Mouse (Mus musculus): ENCODE measurements around the gene Zfp609. TPM values are rescaled to one million over a fixed set of nuclear protein-coding genes. Genes with fewer than 3 reads are reported as not detected.

Gene Zfp609
- polyA plus RNA-seq, 1 experiment from 2014 or later, result 12.5 TPM

DNA sequence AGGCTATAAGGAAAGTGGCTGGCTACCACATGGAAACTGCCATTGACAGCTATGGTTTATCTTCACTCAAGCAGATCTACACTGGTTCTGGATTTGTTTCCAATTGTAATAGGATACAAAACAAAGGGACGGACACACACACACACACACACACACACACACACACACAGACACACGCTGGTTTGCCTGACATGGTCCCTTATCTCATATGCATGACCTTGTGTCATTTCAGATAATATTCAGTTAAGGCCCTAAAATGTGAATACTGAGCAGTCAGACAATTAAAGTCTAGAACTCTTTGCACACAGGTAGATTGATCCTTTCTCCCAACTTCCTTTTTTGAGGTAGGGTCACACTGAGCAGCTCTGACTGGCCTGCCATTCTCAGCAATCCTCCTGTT lies 80.9 kb downstream of the Zfp609 start:
- WGBS, result 84% methylated on average over 2 of the region's 2 CpGs
- Histone ChIP-seq H3K4me2 (replicated peaks; ENCODE audit: low read depth, low read length) (no peak overlapping the region), H3K4me3 (ENCODE audit: low read depth, low read length) (no peak overlapping the region), H3K9ac (ENCODE audit: low read depth, low read length) (no peak overlapping the region), H3K36me3 (ENCODE audit: control insufficient read depth, insufficient read depth, low read length) (no peaks in the 10 kb centered on the region), H3K9me3 (ENCODE audit: control insufficient read depth, low read length) (no peaks in the 10 kb centered on the region), H3K4me1 (replicated peaks; ENCODE audit: control insufficient read depth, insufficient read depth, low read length) (peaks cover 10% of the 10 kb centered on the region), H3K27ac (ENCODE audit: low read depth, low read length) (no peak overlapping the region), H3K27me3 (ENCODE audit: control insufficient read depth, insufficient read depth, low read length) (no peaks in the 10 kb centered on the region)
- DNase-seq (ENCODE audit: low spot score), result no peak
- ATAC-seq (ENCODE audit: low FRiP score), result no peak

DNA sequence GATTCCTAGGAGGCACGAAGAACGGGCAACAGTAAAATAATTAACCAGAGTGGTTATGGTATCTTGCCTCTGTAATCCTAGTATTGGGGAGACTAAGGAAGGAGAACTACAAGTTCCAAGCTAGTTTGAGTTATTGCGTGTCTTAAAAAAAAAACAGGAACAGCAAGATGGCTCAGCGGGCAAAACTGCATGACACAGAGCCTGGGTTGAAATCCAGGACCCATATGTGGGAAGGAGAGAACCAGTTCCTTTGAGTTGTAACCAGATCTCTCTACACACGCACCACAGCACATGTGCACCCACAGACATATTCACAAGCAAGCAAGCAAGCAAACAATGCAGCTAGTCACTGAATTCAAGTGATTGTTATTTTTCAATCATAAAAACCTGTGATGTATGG lies 81.9 kb downstream of the Zfp609 start:
- 77% methylated on average over 5 of the region's 5 CpGs for WGBS
- no peak overlapping the region for H3K4me3 ChIP-seq (ENCODE audit: low read depth, low read length)
- peak overlapping the region; percentile 65 for H3K27ac ChIP-seq (ENCODE audit: low read depth, low read length)
- peaks cover 10% of the 10 kb centered on the region for H3K4me1 ChIP-seq (replicated peaks; ENCODE audit: control insufficient read depth, insufficient read depth, low read length)
- ATAC-seq (ENCODE audit: low FRiP score) (no peak), DNase-seq (ENCODE audit: low spot score) (no peak)
- H3K9me3 ChIP-seq (ENCODE audit: control insufficient read depth, low read length), result no peaks in the 10 kb centered on the region
- H3K9ac ChIP-seq (ENCODE audit: low read depth, low read length), result no peak overlapping the region
- H3K36me3 ChIP-seq (ENCODE audit: control insufficient read depth, insufficient read depth, low read length), result no peaks in the 10 kb centered on the region
- H3K27me3 ChIP-seq (ENCODE audit: control insufficient read depth, insufficient read depth, low read length), result no peaks in the 10 kb centered on the region
- no peak overlapping the region for H3K4me2 ChIP-seq (replicated peaks; ENCODE audit: low read depth, low read length)

DNA sequence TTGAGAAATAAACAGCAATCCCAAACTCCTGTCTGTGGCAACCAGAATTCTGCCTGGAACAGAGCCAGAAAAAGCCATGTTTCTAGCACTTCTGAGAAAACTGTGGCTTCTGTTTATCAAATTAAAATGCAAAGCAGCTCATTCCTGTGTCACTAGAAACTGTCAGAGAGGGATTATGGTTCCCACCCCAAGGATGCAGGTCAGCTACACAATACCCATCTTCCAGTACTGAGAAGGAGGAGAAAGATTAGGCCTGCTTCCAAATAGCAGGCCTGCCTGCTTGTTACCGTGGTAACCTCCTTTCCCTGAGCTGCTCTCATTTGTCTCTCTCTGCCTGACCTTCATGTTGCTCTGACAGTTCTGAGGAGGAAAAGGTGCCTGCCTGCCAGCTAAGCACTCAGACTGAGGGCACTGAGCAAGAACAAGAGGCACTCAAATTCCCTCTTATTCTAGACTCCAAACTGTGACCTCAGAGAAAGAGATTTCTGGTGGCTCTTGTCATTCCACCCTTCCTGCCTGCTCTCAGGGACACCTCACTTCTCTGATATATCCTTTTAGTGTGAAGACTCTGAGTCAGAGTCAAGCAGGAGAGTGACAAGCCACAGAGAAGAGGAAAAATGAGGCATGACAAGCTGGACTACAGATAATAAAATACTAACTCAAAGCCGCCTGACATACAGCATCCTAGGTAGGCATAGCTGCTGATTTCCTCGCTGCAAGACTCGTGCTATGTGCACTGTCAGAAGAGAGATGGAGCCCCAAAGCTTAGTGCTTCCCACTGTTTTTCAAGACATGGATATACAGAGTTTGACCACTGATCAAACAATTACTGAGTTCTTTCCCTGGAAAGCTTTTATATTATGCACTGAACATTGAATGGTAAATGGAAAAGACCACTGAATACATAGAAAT lies 82.9 kb downstream of the Zfp609 start:
- H3K9me3 ChIP-seq (ENCODE audit: control insufficient read depth, low read length), result no peaks in the 10 kb centered on the region
- no peaks in the 10 kb centered on the region for H3K36me3 ChIP-seq (ENCODE audit: control insufficient read depth, insufficient read depth, low read length)
- H3K4me3 ChIP-seq (ENCODE audit: low read depth, low read length), result no peak overlapping the region
- 46% methylated on average over 4 of the region's 4 CpGs for WGBS
- no peaks in the 10 kb centered on the region for H3K27me3 ChIP-seq (ENCODE audit: control insufficient read depth, insufficient read depth, low read length)
- DNase-seq (ENCODE audit: low spot score) (peak; percentile 59), ATAC-seq (ENCODE audit: low FRiP score) (peak; percentile 80; the same call in 1 of the 2 replicates)
- H3K9ac ChIP-seq (ENCODE audit: low read depth, low read length), result no peak overlapping the region
- H3K4me2 ChIP-seq (replicated peaks; ENCODE audit: low read depth, low read length), result no peak overlapping the region
- peak overlapping the region; percentile 65 for H3K27ac ChIP-seq (ENCODE audit: low read depth, low read length)
- H3K4me1 ChIP-seq (replicated peaks; ENCODE audit: control insufficient read depth, insufficient read depth, low read length), result peaks cover 10% of the 10 kb centered on the region

DNA sequence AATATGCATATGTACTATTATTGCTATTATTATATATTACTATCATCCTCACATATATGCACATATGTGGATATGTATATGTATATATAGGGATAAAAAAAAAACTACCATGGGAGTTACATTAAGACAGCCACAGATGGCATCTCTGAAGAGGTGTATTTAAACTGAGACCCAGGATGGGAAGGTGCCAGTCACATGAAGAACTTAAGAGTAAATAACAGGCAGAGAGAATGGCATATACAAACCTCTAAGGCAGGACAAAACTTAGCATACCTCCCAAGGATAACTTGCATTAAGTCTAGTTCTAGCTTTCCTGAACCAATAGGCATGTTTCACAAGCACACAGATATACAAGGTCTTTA lies 83.6 kb downstream of the Zfp609 start:
- Histone ChIP-seq H3K4me2 (replicated peaks; ENCODE audit: low read depth, low read length) (no peak overlapping the region), H3K9me3 (ENCODE audit: control insufficient read depth, low read length) (no peaks in the 10 kb centered on the region), H3K36me3 (ENCODE audit: control insufficient read depth, insufficient read depth, low read length) (no peaks in the 10 kb centered on the region), H3K4me3 (ENCODE audit: low read depth, low read length) (no peak overlapping the region), H3K4me1 (replicated peaks; ENCODE audit: control insufficient read depth, insufficient read depth, low read length) (peaks cover 10% of the 10 kb centered on the region), H3K27me3 (ENCODE audit: control insufficient read depth, insufficient read depth, low read length) (no peaks in the 10 kb centered on the region), H3K9ac (ENCODE audit: low read depth, low read length) (no peak overlapping the region), H3K27ac (ENCODE audit: low read depth, low read length) (peak overlapping the region; percentile 65)
- 0 out of 2 replicates have a peak, but pooled peaks have one; percentile 4 for ATAC-seq (ENCODE audit: low FRiP score)
- no peak for DNase-seq (ENCODE audit: low spot score)

DNA sequence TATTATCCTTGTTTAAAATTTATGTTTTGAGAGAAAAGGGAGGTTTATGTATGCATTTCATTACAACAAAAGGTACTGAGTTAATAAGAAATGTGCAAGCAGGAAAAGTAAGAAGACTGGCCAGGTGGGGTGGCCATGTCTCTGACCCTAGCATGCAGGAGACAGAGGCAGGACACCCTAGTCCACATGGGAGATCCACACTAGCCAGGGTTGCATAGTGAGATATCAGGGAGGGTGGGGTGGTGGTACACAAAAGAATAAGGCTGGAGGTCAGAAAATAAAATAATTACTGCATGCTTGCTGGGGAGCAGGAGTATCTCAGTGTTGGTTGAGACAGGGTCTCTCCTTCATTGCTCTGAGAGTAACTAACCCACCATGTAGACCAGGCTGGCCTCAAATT lies 84.0 kb downstream of the Zfp609 start:
- H3K9ac ChIP-seq (ENCODE audit: low read depth, low read length), result no peak overlapping the region
- H3K27me3 ChIP-seq (ENCODE audit: control insufficient read depth, insufficient read depth, low read length), result no peaks in the 10 kb centered on the region
- no peak overlapping the region for H3K4me2 ChIP-seq (replicated peaks; ENCODE audit: low read depth, low read length)
- no peaks in the 10 kb centered on the region for H3K36me3 ChIP-seq (ENCODE audit: control insufficient read depth, insufficient read depth, low read length)
- ATAC-seq (ENCODE audit: low FRiP score), result no peak
- H3K9me3 ChIP-seq (ENCODE audit: control insufficient read depth, low read length), result no peaks in the 10 kb centered on the region
- H3K4me1 ChIP-seq (replicated peaks; ENCODE audit: control insufficient read depth, insufficient read depth, low read length), result peaks cover 10% of the 10 kb centered on the region
- H3K27ac ChIP-seq (ENCODE audit: low read depth, low read length), result no peak overlapping the region; the same call in 1 of the 2 replicates
- DNase-seq (ENCODE audit: low spot score), result no peak
- no peak overlapping the region for H3K4me3 ChIP-seq (ENCODE audit: low read depth, low read length)

DNA sequence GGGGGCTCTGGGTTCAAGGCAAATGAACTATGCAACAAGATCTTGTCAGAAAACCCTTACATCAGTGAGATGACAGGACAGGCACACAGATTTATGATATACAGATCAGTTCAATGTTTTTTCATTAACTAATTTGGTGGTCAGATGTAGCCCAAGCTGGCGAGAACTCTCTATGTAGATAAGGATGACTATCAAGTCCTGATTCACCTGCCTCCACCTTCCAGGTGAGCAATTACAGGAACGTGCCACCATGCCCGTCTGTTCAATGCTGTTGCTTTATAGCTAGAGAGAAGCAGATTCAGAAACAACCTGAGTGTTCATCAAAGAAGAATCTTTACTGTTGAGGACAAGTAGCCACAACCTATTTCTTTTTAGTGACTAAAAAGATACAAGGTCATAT lies 84.6 kb downstream of the Zfp609 start:
- H3K4me1 ChIP-seq (replicated peaks; ENCODE audit: control insufficient read depth, insufficient read depth, low read length), result peaks cover 10% of the 10 kb centered on the region
- H3K9me3 ChIP-seq (ENCODE audit: control insufficient read depth, low read length), result no peaks in the 10 kb centered on the region
- no peak overlapping the region for H3K4me3 ChIP-seq (ENCODE audit: low read depth, low read length)
- H3K4me2 ChIP-seq (replicated peaks; ENCODE audit: low read depth, low read length), result no peak overlapping the region
- DNase-seq (ENCODE audit: low spot score) (no peak), ATAC-seq (ENCODE audit: low FRiP score) (no peak)
- no peaks in the 10 kb centered on the region for H3K36me3 ChIP-seq (ENCODE audit: control insufficient read depth, insufficient read depth, low read length)
- WGBS, result 93% methylated on average over 3 of the region's 3 CpGs
- H3K9ac ChIP-seq (ENCODE audit: low read depth, low read length), result no peak overlapping the region
- H3K27ac ChIP-seq (ENCODE audit: low read depth, low read length), result no peak overlapping the region
- no peaks in the 10 kb centered on the region for H3K27me3 ChIP-seq (ENCODE audit: control insufficient read depth, insufficient read depth, low read length)

DNA sequence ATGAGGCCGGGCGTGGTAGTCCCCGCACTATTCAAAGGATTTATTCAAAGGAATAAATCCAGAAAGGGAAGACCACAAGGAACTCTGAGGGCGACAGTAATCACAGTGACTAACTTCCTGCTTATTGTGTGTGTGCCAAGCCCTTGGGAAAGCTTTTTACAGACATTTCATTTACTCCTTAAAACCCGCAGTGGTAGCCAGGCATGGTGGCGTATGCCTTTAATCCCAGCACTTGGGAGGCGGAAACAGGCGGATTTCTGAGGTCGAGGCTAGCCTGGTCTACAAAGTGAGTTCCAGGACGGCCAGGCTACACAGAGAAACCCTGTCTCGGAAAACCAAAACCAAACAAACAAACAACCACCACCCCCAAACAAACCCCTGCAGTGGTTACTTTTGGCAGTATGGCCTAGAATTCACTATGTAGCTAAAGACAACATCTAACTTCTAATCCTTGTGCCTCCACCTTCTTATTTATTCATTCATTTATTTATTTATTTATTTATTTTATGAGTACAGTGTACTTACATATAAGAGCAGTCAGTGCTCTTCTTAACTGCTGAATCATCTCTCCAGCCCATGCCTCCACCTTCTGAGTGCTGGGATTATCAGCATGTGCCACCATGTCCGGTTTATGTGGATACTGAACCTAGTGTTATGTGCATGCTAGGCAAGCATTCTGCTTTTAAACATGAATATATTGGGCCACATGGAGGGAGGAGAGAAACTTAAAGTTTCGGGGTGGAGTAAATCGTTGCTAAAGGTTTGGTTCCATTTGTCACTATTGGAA lies 86.1 kb downstream of the Zfp609 start:
- Histone ChIP-seq H3K4me2 (replicated peaks; ENCODE audit: low read depth, low read length) (no peak overlapping the region), H3K9ac (ENCODE audit: low read depth, low read length) (no peak overlapping the region), H3K27me3 (ENCODE audit: control insufficient read depth, insufficient read depth, low read length) (no peaks in the 10 kb centered on the region), H3K4me3 (ENCODE audit: low read depth, low read length) (no peak overlapping the region), H3K36me3 (ENCODE audit: control insufficient read depth, insufficient read depth, low read length) (no peaks in the 10 kb centered on the region), H3K9me3 (ENCODE audit: control insufficient read depth, low read length) (no peaks in the 10 kb centered on the region), H3K27ac (ENCODE audit: low read depth, low read length) (no peak overlapping the region), H3K4me1 (replicated peaks; ENCODE audit: control insufficient read depth, insufficient read depth, low read length) (peaks cover 10% of the 10 kb centered on the region)
- no peak for DNase-seq (ENCODE audit: low spot score)
- 92% methylated on average over 14 of the region's 14 CpGs for WGBS
- no peak for ATAC-seq (ENCODE audit: low FRiP score)

DNA sequence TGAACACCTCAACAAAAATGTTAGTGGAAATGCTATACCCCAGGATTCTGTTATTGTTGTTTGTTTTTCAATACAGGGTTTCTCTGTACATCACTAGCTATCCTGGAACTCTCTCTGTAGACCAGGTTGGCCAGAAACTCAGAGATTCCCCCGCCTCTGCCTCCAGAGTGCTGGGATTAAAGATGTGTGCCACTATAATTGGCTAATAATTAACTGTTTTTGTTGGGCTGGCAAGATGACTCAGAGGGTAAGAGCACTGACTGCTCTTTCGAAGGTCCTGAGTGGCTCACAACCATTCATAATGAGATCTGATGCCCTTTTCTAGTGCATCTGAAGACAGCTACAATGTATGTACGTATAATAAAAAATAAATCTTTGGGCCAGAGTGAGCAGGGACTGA lies 92.4 kb downstream of the Zfp609 start:
- Histone ChIP-seq H3K4me1 (replicated peaks; ENCODE audit: control insufficient read depth, insufficient read depth, low read length) (no peaks in the 10 kb centered on the region), H3K4me2 (replicated peaks; ENCODE audit: low read depth, low read length) (no peak overlapping the region), H3K27me3 (ENCODE audit: control insufficient read depth, insufficient read depth, low read length) (no peaks in the 10 kb centered on the region), H3K9ac (ENCODE audit: low read depth, low read length) (no peak overlapping the region), H3K36me3 (ENCODE audit: control insufficient read depth, insufficient read depth, low read length) (no peaks in the 10 kb centered on the region), H3K4me3 (ENCODE audit: low read depth, low read length) (no peak overlapping the region), H3K9me3 (ENCODE audit: control insufficient read depth, low read length) (no peaks in the 10 kb centered on the region), H3K27ac (ENCODE audit: low read depth, low read length) (no peak overlapping the region)
- ATAC-seq (ENCODE audit: low FRiP score) (no peak), DNase-seq (ENCODE audit: low spot score) (no peak)
- WGBS, result 100% methylated on average over 3 of the region's 3 CpGs
